Mouse (Mus musculus) hindbrain, postnatal 0 days (tissue): ENCODE measurements at regions not wholly inside any gene's neighbourhood (a gene's known extent, or its start where the extent isn't known, plus 50 kb on each side); places are given as distances from the start of the nearest gene placed in this dataset.

Source experiments
- ATAC-seq: fragments of 200-750 bp; cut with Nextera tagmentation; 2 replicates; pipeline ENCODE4 v1.8.0; 2017; ENCODE audit warnings: mild to moderate bottlenecking, moderate TSS enrichment, moderate library complexity
- DNase-seq: peaks from one replicate; pipeline ENCODE4 v3.0.0-alpha.2; 2015; ENCODE audit warnings: low spot score
- H3K27ac ChIP-seq: fragments of 300-500 bp; sonication (generic); 2 replicates; pipeline ENCODE4 v1.5.1; 2014; ENCODE audit warnings: mild to moderate bottlenecking
- H3K27me3 ChIP-seq: fragments of 300-500 bp; sonication (generic); 2 replicates; pipeline ENCODE4 v1.6.1; 2014; ENCODE audit warnings: low read length, mixed read lengths; ENCODE audit not compliant: insufficient read depth
- H3K36me3 ChIP-seq: fragments of 300-500 bp; sonication (generic); 2 replicates; pipeline ENCODE4 v1.6.1; 2014; ENCODE audit warnings: low read length, mixed read lengths; ENCODE audit not compliant: insufficient read depth
- H3K4me1 ChIP-seq: fragments of 300-500 bp; sonication (generic); 2 replicates; pipeline ENCODE4 v1.6.1; 2014; ENCODE audit warnings: antibody characterized with exemption, low read length, mixed read lengths; ENCODE audit not compliant: insufficient read depth
- H3K4me2 ChIP-seq: fragments of 300-500 bp; sonication (generic); 2 replicates; pipeline ENCODE4 v1.6.1; 2014; ENCODE audit warnings: low read depth, mild to moderate bottlenecking, low read length, moderate library complexity, mixed read lengths
- H3K4me3 ChIP-seq: fragments of 300-500 bp; sonication (generic); 2 replicates; pipeline ENCODE4 v1.5.1; 2014; ENCODE audit warnings: low read length
- H3K9ac ChIP-seq: fragments of 300-500 bp; sonication (generic); replicated peaks from 2 replicates; pipeline ENCODE4 v1.6.1; 2014; ENCODE audit warnings: mild to moderate bottlenecking, low read length, moderate library complexity, mixed read lengths
- H3K9me3 ChIP-seq: fragments of 300-500 bp; sonication (generic); 2 replicates; pipeline ENCODE4 v1.6.1; 2016; ENCODE audit warnings: low read length, mixed read lengths
- CTCF ChIP-seq: IDR thresholded peaks from 2 replicates; pipeline ENCODE4 v1.5.1; 2016; ENCODE audit warnings: antibody characterized with exemption, control low read depth, low read depth
- WGBS: fragments of 180-500 bp; shearing (Covaris S2); extraction: QIAGEN DNeasy Blood & Tissue Kit; methylation state at CpG from one replicate; pipeline ENCODE4 v1.1.7; 2014; 5-methylcytosine and 5-hydroxymethylcytosine counted together

GRCm38 (mm10) chr15:5510056-5510455 lies 266.1 kb upstream of the Ptger4 start:
- DNase-seq = no peak
- no peaks in the 10 kb centered on the region for H3K36me3 ChIP-seq
- H3K4me2 ChIP-seq = no peak overlapping the region
- H3K9ac ChIP-seq = no peak overlapping the region
- H3K4me1 ChIP-seq = no peaks in the 10 kb centered on the region
- H3K9me3 ChIP-seq = no peaks in the 10 kb centered on the region
- no peak overlapping the region for H3K27ac ChIP-seq
- no peak overlapping the region for H3K4me3 ChIP-seq
- H3K27me3 ChIP-seq = no peaks in the 10 kb centered on the region
- no peak for ATAC-seq
- WGBS = 49% methylated on average over 3 of the region's 3 CpGs
- TF ChIP-seq CTCF = no peak

DNA sequence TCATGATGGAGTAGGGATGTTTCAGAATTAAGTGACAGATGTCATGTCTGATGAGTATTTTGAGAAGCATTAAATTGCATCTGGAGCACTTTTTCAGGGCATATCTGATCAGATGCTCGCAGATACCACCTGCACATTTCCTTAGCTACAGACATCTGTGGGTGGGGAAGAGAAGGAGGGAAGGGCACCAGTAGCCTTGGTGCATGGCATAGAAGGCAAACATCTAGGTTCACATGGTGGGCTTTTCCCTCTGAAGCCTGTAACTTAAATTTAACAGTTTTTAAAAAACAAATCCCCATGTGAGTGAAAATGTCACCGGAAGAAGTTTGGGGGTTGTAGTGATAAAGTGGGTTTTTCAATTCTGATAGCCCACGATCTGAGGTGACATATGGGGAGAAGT lies 267.1 kb upstream of the Ptger4 start:
- no peak for ATAC-seq
- Histone ChIP-seq H3K9ac (no peak overlapping the region), H3K36me3 (no peaks in the 10 kb centered on the region), H3K4me3 (no peak overlapping the region), H3K27ac (no peak overlapping the region), H3K27me3 (no peaks in the 10 kb centered on the region), H3K9me3 (no peaks in the 10 kb centered on the region), H3K4me1 (no peaks in the 10 kb centered on the region), H3K4me2 (no peak overlapping the region)
- 87% methylated on average over 3 of the region's 3 CpGs for WGBS
- no peak for DNase-seq
- TF ChIP-seq CTCF = no peak

DNA sequence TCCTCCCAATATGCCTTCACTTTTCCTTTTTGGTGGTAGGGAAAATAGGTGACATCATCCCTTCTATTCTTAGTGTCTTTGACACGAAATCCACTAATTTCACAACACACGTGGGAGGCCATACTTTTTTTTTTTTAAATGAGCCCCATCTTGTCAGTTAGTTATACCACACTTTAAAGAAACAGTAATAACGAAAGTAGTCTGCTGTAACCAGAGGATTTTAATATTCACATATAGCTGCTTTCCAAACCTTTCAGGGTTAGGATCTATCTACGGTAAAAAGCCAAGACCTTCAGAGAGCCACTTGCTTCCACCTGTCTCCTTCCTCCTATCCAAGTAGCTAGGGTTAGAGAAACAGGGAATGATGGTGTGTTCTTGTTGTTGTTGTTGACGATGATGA lies 268.6 kb upstream of the Ptger4 start:
- ATAC-seq (no peak), DNase-seq (no peak)
- 83% methylated on average over 5 of the region's 5 CpGs for WGBS
- no peak overlapping the region for H3K9ac ChIP-seq
- H3K4me1 ChIP-seq = no peaks in the 10 kb centered on the region
- no peak overlapping the region for H3K27ac ChIP-seq
- no peaks in the 10 kb centered on the region for H3K36me3 ChIP-seq
- H3K4me2 ChIP-seq = no peak overlapping the region
- no peak overlapping the region for H3K4me3 ChIP-seq
- H3K9me3 ChIP-seq = no peaks in the 10 kb centered on the region
- TF ChIP-seq CTCF = no peak
- H3K27me3 ChIP-seq = no peaks in the 10 kb centered on the region

GRCm38 (mm10) chr15:5513146-5513545 lies 269.2 kb upstream of the Ptger4 start:
- no peak overlapping the region for H3K4me2 ChIP-seq
- no peak overlapping the region for H3K27ac ChIP-seq
- no peak for TF ChIP-seq CTCF
- H3K9ac ChIP-seq = no peak overlapping the region
- H3K36me3 ChIP-seq = no peaks in the 10 kb centered on the region
- H3K4me3 ChIP-seq = no peak overlapping the region
- ATAC-seq = no peak
- H3K4me1 ChIP-seq = no peaks in the 10 kb centered on the region
- peak; percentile 8 for DNase-seq
- WGBS = 51% methylated on average over 4 of the region's 4 CpGs
- H3K27me3 ChIP-seq = no peaks in the 10 kb centered on the region
- H3K9me3 ChIP-seq = no peaks in the 10 kb centered on the region

GRCm38 (mm10) chr15:5514217-5514616 lies 270.2 kb upstream of the Ptger4 start:
- Histone ChIP-seq H3K9me3 (no peaks in the 10 kb centered on the region), H3K4me2 (no peak overlapping the region), H3K27me3 (no peaks in the 10 kb centered on the region), H3K4me1 (no peaks in the 10 kb centered on the region), H3K27ac (no peak overlapping the region), H3K9ac (no peak overlapping the region), H3K4me3 (no peak overlapping the region), H3K36me3 (no peaks in the 10 kb centered on the region)
- TF ChIP-seq CTCF = no peak
- DNase-seq (no peak), ATAC-seq (no peak)
- WGBS = 42% methylated on average over 4 of the region's 4 CpGs

- Histone ChIP-seq H3K27ac (no peak overlapping the region), H3K4me1 (no peaks in the 10 kb centered on the region)
- WGBS = 87% methylated on average over 10 of the region's 10 CpGs
Observed at GRCm38 (mm10) chr15:5517244-5517966, 273.4 kb upstream of the Ptger4 start.

DNA sequence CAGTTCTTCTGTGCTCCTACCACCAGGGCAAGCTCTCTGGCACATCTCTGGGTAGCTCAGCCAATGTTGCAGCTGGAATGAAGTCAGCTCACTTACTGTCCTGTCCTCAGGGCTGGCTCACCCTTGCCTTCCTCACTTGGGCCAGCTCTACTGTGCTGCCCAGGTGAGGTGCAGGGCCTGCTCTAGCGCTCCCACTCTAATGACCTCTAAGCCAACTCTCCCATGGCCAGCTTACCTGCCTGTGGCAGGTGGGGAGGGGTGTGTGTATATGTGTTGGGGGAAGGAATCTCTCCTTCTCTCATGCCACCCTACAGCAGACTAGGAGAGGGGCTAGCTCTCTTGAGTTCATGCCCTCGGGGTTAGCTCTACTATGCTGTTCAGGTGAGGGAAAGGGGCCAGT lies 275.6 kb upstream of the Ptger4 start:
- H3K4me3 ChIP-seq = no peak overlapping the region
- H3K4me1 ChIP-seq = no peaks in the 10 kb centered on the region
- no peak for ATAC-seq

More at GRCm38 (mm10) chr15:5517244-5517966, 273.4 kb upstream of the Ptger4 start:
- DNase-seq = no peak
- no peak for ATAC-seq
- no peaks in the 10 kb centered on the region for H3K9me3 ChIP-seq
- no peaks in the 10 kb centered on the region for H3K27me3 ChIP-seq
- no peak overlapping the region for H3K9ac ChIP-seq
- no peak for TF ChIP-seq CTCF
- H3K4me3 ChIP-seq = no peak overlapping the region
- H3K36me3 ChIP-seq = no peaks in the 10 kb centered on the region
- H3K4me2 ChIP-seq = no peak overlapping the region

More for the DNA sequence above, 275.6 kb upstream of the Ptger4 start:
- no peaks in the 10 kb centered on the region for H3K36me3 ChIP-seq
- H3K4me2 ChIP-seq = no peak overlapping the region
- H3K27ac ChIP-seq = no peak overlapping the region
- H3K9me3 ChIP-seq = no peaks in the 10 kb centered on the region
- no peak overlapping the region for H3K9ac ChIP-seq
- H3K27me3 ChIP-seq = no peaks in the 10 kb centered on the region
- TF ChIP-seq CTCF = no peak
- DNase-seq = no peak
- WGBS = 88% methylated on average over 2 of the region's 2 CpGs
